Mouse (Mus musculus) kidney, adult 8-10 months (tissue): ENCODE data around the gene Frs2.
A peak's percentile ranks its signal among the peaks of the same experiment; 100 is the strongest.

Source experiments
- DNase-seq, 2 experiments: peaks; one replicate each; pipeline ENCODE4 v3.0.0; 2022

Frs2 gene

GRCm38 (mm10) chr10:117031160-117031559 lies 117.2 kb downstream of the Frs2 start:
- DNase-seq = no peak

- no peak for DNase-seq
Observed at GRCm38 (mm10) chr10:117026176-117026575, 122.2 kb downstream of the Frs2 start.

GRCm38 (mm10) chr10:117025776-117026175 lies 122.6 kb downstream of the Frs2 start:
- peak; percentile 27 to 45 for DNase-seq

GRCm38 (mm10) chr10:117023693-117024092 lies 124.6 kb downstream of the Frs2 start:
- no peak for DNase-seq

DNA sequence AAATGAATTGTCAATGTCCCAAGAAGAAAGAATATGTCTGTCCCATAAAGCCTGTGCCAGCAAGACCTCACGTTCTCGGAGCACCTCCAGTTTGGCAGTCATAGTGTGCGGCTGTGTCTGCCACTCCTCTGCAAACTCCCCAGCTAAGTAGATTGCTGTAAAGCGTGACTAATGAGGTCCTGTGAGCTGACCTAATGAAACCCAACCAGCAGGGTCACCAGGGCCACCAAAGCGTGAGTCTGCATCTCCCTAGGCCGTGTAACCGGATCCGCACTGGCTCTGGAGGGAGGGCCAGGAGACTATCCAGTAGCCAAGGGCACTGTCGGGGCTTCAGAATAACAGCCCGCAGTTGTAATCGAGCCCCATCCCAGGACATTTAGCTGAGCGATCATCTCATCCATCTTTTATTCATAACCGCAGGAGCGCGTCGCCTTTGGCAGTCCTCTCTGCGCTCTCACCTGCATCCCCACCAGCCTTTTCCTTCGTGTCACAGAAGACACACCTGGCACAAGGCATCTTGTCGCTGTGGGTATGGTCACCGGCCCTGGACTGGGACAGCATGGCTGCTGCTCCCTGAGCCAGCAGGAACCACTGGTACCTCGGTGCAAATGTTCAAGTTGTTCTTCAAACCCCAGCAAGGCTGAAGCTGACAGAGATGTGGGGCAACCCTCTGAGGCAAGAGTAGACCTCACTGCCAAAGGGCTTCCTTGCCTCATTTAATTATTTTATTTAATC lies 127.1 kb downstream of the Frs2 start:
- peak; percentile 62 for DNase-seq
